Mouse (Mus musculus) left cerebral cortex, postnatal 10 days (tissue): ENCODE data around the gene Fam169b. TPM values are rescaled to one million over a fixed set of nuclear protein-coding genes. Genes with fewer than 3 reads are reported as not detected.
"Not testable (repeated sequence)": the region's sequence is repeated elsewhere in the genome, so short reads cannot be mapped to it uniquely, and the experiment has no call there.

Source experiments
- DNase-seq, 2 experiments: peaks; one replicate each; pipeline ENCODE4 v3.0.0; 2021 to 2022; ENCODE audit warnings: low spot score in 2 of 2, mixed read lengths in 1 of 2; ENCODE audit errors: extremely low spot score in 1 of 2
- intact Hi-C: fragments of 180-260 bp; cut with DNase I; formaldehyde crosslinking; loops from one replicate; pipeline ENCODE4 v1.15.1; 2025
- total RNA-seq, 2 experiments: library from RNA; stranded (reverse); gene quantifications; 2 replicates each; pipeline ENCODE4 v1.2.3; 2021

The Fam169b gene
- total RNA-seq, 2 experiments from 2014 or later = 0.32 to 0.47 TPM

DNA sequence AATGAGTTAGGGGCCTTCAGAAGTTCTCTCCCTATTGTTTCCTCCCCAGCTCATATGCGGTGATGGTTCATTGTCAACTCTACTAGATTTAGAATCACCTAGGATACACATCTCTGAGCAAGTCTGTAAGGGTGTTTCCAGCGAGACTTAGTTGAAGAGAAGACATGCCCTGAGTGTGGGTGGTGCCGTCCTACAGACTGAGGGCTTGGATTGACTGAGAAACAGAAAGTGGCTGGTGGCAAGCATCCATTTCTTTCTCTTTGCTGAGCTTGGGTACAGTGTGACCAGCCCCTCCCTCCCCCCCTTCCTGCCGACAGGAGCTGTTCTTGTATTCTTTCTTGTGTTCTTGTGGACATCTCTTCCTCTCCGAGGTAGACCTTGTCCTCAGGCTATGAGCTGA, 7.7 kb downstream of the Fam169b start:
- intact Hi-C loops = no loop called here
- DNase-seq = no peak

DNA sequence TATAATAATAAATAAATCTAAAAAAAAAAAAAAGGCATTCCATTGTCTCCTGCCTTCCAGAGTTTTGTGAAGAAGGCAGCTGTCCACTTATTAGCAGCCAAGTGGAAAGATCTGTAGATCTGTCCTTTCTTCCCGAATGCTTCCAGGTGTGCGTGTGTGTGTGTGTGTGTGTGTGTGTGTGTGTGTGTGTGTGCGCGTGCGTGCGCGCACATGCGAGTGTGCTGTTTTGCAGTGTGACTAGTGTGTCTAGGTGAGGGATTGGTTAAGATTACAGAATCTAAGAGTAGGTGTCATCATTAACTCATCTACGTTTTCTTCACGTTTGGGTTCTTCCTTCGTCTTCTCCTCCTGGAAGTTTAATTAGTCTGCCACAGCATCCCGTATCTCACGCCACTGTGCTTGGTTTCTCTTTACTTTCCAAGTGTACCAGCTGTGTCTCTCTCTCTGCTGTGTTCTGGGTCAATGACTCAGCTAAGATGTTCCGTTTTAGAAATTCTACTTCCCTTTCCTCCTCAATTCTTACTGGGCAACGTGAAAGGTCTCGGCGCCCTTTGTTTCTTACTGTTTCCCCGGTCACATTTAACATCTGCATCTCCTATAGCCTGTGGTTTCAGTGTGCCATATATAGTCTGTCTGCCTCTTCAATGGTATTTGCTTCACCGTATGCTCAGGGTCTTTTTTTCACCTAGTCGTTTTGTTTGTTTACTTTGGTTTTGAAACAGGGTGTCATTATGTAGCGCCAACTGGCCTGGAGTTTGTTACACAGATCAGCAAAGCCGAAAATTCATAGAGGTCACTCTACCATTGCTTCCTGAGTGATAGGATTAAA, 8.9 kb downstream of the Fam169b start:
- intact Hi-C loops = no loop called here

GRCm38 (mm10) chr7:68283133-68283520, 9.5 kb downstream of the Fam169b start:
- intact Hi-C loops = not testable (repeated sequence)

More for the DNA sequence above, 8.9 kb downstream of the Fam169b start:
- no peak for DNase-seq

GRCm38 (mm10) chr7:68283776-68284175, 10.1 kb downstream of the Fam169b start:
- intact Hi-C loops = no loop called here
- DNase-seq = no peak

More at GRCm38 (mm10) chr7:68283133-68283520, 9.5 kb downstream of the Fam169b start:
- DNase-seq = not testable (repeated sequence)

- intact Hi-C loops = no loop called here
- no peak for DNase-seq
These were observed 12.2 kb downstream of the Fam169b start for GRCm38 (mm10) chr7:68285851-68286298.

- DNase-seq = no peak
- intact Hi-C loops = no loop called here
These were observed 13.2 kb downstream of the Fam169b start for GRCm38 (mm10) chr7:68286526-68287481.

DNA sequence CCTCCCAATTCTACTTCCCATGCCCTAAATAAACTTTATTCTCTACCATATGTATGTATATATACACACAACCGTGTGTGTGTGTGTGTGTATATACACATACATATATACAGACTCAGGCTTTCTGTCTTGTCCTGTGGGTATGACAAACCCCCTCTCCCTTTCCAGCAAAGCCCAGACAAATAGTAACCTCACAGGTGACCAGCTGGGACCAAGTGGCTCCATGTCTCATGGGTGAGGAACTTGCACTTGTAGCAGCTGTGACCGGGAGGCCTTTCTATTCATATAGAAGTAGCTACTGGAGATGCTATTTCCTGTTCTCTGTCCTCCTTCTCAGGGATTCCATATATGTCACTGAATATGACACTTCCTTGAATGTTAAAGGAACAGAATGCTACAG, 13.9 kb downstream of the Fam169b start:
- intact Hi-C loops = no loop called here
- DNase-seq = no peak

DNA sequence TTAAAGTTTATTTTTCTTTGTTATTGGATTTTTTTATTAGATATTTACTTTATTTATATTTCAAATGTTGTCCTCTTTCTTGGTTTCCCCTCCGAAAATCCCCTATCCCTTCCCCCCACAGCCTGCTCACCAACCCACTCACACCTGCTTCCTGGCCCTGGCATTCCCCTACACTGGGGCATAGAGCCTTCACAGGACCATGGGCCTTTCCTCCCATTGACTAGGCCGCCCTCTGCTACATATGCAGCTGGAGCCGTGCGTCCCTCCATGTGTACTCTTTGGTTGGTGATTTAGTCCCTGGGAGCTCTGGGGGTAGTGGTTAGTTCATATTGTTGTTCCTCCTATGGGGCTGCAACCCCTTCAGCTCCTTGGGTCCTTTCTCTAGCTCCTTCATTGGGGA, 14.4 kb downstream of the Fam169b start:
- DNase-seq, intact Hi-C loops: not testable (repeated sequence)

DNA sequence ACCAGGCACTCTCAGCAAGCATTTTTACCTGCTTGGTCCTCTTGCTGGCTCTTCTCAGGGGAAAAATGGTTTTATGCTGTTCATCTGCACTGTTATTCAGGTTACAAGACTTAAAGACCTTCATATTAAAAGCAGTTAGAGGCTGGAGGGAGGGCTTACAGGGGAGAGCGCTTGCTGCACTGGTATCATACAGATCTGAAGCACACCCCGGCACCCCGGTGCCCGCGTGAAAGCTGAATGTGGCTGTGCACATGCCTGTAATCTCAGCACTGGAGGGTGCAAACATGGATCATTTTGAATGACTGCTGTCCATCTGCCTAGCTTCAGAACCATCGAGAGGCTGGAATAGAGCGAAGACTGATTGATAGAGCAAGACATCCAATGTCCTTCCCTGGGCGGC, 15.4 kb downstream of the Fam169b start:
- DNase-seq = no peak
- intact Hi-C loops = no loop called here

DNA sequence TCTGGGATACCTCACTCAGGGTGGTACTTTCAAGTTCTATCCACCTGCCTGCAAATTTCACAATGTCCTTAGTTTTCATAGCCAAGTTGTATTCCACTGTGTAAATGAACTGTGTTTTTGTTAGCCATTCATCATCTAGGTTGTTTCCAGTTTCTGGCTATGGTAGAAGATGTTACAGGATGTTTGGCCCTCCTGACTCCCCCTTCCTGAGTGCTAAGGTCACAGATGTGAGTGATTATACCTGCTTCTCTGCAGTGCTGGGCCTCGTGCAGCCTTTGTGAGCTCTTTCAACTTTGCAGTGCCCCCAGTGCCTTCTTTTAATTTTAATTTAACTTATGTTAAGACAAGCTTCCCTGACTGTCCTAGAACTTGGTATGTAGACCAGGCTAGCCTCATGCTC, 18.0 kb downstream of the Fam169b start:
- intact Hi-C loops = no loop called here

GRCm38 (mm10) chr7:68293997-68294789, 20.6 kb downstream of the Fam169b start:
- intact Hi-C loops = no loop called here

More for the DNA sequence above, 18.0 kb downstream of the Fam169b start:
- DNase-seq = no peak

GRCm38 (mm10) chr7:68296487-68296886, 22.8 kb downstream of the Fam169b start:
- intact Hi-C loops = no loop called here
- DNase-seq = no peak

More at GRCm38 (mm10) chr7:68293997-68294789, 20.6 kb downstream of the Fam169b start:
- no peak for DNase-seq

GRCm38 (mm10) chr7:68298381-68299076, 24.9 kb downstream of the Fam169b start:
- intact Hi-C loops = no loop called here

DNA sequence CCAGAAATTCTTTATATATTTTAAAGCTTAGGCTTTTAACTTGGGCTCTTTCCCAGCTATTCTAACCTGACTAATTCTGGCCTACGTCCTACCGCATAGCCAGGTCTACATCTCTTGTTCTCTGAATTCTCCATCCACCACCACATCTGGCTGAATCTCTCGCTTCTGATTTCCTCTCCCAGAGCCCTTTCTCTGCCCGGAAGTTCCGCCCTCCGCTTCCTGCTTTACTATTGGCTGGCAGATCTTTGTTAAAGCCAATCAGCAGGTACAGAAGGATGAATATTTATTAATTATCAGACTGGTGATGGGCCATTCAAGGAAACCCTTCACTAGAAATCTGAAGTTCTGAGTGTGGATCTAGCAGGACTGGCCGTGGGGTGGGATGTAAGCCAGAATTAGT, 27.5 kb downstream of the Fam169b start:
- intact Hi-C loops = loop anchor here (5.0 kb wide), 3 partner anchors 169 to 499 kb away; partner anchors contain the start of gene Igf1r
- DNase-seq = no peak

More at GRCm38 (mm10) chr7:68298381-68299076, 24.9 kb downstream of the Fam169b start:
- DNase-seq = peak in 1 of 2 experiments; percentile 23

DNA sequence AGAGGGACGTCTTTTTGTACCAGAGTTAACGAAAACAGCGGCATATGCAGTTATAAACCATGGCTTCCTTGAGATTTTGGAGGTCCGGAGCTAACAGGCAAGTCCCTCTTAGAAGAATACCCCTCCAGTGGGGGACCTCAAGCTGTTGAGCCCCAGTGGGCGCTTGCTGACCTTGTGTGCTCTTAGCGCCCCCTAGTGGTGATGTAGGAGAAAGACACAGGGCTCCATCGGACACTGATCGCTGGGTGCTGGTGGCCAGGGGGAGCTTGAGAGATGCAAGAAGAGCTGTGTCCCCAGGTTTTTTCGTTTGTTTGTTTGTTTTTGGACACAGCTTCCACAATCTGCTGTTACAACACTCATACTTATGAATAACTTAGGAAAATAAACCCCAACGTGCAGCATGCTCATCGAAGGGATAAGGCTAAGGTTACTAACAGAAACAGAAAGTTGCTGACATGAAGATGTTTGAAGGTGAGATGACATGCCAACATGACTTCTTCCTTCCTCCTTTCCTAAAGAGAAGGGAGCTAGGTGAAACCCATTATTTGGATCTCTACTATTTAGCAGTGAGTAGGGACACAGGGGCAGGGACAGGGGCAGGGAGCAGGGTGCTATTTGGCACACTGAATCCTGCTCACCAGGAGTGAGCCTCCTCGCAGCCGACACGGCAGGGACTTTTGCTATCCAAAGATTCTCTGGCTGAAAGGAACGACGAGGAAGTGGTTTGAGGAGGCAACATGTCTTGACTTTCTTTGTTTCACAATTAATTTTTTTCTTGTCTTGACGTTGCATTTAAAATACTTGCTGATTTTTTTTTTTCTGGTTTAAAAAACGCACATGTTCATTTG, 29.2 kb downstream of the Fam169b start:
- intact Hi-C loops = loop anchor here (5.0 kb wide), 3 partner anchors 171 to 501 kb away; partner anchors contain the start of gene Igf1r
- DNase-seq = peak; percentile 66 to 74

DNA sequence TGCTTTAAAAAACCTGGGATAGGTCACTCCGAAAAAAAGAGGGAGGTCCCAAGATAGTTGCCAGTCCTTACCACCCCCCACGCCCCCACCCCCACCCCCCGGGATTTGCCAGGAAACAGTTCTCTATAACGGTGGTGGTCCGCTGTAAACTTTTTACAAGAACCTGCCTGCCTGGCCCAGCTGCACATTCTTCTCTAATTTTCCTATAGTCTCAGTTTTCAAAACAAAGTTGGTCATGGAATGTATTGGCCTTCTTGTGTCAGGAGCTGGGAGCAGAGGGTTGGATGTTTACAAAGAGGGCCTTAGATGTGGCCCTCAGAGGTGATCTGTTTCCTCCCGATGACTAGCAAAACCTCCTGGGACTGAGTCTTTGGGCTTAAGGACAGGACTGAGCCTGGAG, 30.0 kb downstream of the Fam169b start:
- DNase-seq = no peak
- intact Hi-C loops = loop anchor here (5.0 kb wide), 3 partner anchors 171 to 501 kb away; partner anchors contain the start of gene Igf1r
